Mouse (Mus musculus) kidney, postnatal 0 days (tissue): ENCODE results near the gene Ahdc1. TPM values are rescaled to one million over a fixed set of nuclear protein-coding genes. Genes with fewer than 3 reads are reported as not detected.

Experiments
- ATAC-seq: fragments of 200-750 bp; cut with Nextera tagmentation; replicated peaks from 2 replicates; pipeline ENCODE4 v1.8.0; 2017; ENCODE audit warnings: low read depth, moderate number of reproducible peaks, moderate TSS enrichment, moderate library complexity; ENCODE audit not compliant: low FRiP score
- DNase-seq: peaks from one replicate; pipeline ENCODE4 v3.0.0-alpha.2; 2016; ENCODE audit warnings: low spot score
- H3K27ac ChIP-seq: fragments of 300-500 bp; sonication (generic); 2 replicates; pipeline ENCODE4 v1.5.1; 2014; ENCODE audit warnings: mild to moderate bottlenecking
- H3K27me3 ChIP-seq: fragments of 300-500 bp; sonication (generic); 2 replicates; pipeline ENCODE4 v1.6.1; 2014; ENCODE audit warnings: low read length, mixed read lengths; ENCODE audit not compliant: insufficient read depth
- H3K36me3 ChIP-seq: fragments of 300-500 bp; sonication (generic); 2 replicates; pipeline ENCODE4 v1.6.1; 2014; ENCODE audit warnings: low read length, mixed read lengths; ENCODE audit not compliant: insufficient read depth
- H3K4me1 ChIP-seq: fragments of 300-500 bp; sonication (generic); replicated peaks from 2 replicates; pipeline ENCODE4 v1.6.1; 2014; ENCODE audit warnings: antibody characterized with exemption, low read length, mixed read lengths; ENCODE audit not compliant: insufficient read depth
- H3K4me2 ChIP-seq: fragments of 300-500 bp; sonication (generic); 2 replicates; pipeline ENCODE4 v1.6.1; 2014; ENCODE audit warnings: mild to moderate bottlenecking, low read length, moderate library complexity, mixed read lengths
- H3K4me3 ChIP-seq: fragments of 300-500 bp; sonication (generic); replicated peaks from 2 replicates; pipeline ENCODE4 v1.5.1; 2014; ENCODE audit warnings: low read depth, low read length
- H3K9ac ChIP-seq: fragments of 300-500 bp; sonication (generic); 2 replicates; pipeline ENCODE4 v1.6.1; 2014; ENCODE audit warnings: low read depth, low read length
- H3K9me3 ChIP-seq: fragments of 300-500 bp; sonication (generic); replicated peaks from 2 replicates; pipeline ENCODE4 v1.6.1; 2016; ENCODE audit warnings: low read length, inconsistent platforms, mixed read lengths
- CTCF ChIP-seq: IDR thresholded peaks from 2 replicates; pipeline ENCODE4 v1.5.1; 2016; ENCODE audit warnings: antibody characterized with exemption, low read depth, mild to moderate bottlenecking, moderate library complexity
- WGBS: fragments of 180-500 bp; shearing (Covaris S2); extraction: QIAGEN DNeasy Blood & Tissue Kit; methylation state at CpG from one replicate; pipeline ENCODE4 v1.1.7; 2014; 5-methylcytosine and 5-hydroxymethylcytosine counted together
- polyA plus RNA-seq: library from polyadenylated mRNA; unstranded; fragments of >200 nt; fragmentation: Nextera tagmentation; extraction: Ambion mirVana; gene quantifications from 2 replicates; pipeline ENCODE4 v1.2.1, GENCODE M21; 2015

Gene Ahdc1
- polyA plus RNA-seq, 1 experiment from 2014 or later, result 6.4 TPM

DNA sequence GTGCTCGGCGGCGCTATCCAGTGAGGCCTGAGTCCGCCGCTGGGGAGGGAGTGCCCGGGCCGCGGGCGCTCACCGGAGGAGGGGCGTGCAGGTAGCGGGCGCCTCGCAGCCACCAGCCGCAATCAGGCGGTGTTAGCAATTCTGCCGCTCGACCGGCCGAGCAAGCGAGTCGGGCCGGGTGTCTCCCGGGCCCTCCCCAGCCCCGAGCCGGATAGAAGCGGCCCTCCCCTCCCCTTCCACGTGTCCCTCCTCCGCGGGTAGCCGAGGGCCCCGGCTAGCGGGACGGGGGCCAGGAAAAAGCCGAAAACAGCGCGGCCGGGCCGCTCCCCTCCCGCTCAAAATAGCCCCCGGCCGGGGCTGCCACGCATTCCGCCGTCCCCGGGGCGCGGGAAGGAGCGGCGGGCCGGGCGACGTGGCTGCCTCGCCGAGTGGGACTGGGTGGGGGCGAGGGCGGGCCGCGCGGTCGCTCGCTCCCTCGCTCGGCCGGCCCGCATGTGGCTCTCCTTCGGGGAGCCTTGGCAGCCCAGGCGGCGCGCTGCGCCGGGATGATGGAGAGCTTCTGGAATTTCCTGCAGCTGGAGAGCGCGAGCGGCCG, 27.6 kb downstream of the Ahdc1 start:
- H3K27me3 ChIP-seq, result no peaks in the 10 kb centered on the region
- H3K4me2 ChIP-seq, result peak overlapping the region; percentile 100
- H3K27ac ChIP-seq, result peak overlapping the region; percentile 90
- H3K9ac ChIP-seq, result peak overlapping the region; percentile 86
- TF ChIP-seq CTCF, result 0 out of 2 replicates have a peak, but pooled peaks have one; percentile 6
- DNase-seq, result peak; percentile 86
- H3K36me3 ChIP-seq, result no peaks in the 10 kb centered on the region
- no peaks in the 10 kb centered on the region for H3K9me3 ChIP-seq
- H3K4me3 ChIP-seq, result peak overlapping the region; percentile 63
- peaks cover 50% of the 10 kb centered on the region for H3K4me1 ChIP-seq
- WGBS, result under 1% methylated on average over 59 of the region's 76 CpGs
- peak; percentile 40 for ATAC-seq

DNA sequence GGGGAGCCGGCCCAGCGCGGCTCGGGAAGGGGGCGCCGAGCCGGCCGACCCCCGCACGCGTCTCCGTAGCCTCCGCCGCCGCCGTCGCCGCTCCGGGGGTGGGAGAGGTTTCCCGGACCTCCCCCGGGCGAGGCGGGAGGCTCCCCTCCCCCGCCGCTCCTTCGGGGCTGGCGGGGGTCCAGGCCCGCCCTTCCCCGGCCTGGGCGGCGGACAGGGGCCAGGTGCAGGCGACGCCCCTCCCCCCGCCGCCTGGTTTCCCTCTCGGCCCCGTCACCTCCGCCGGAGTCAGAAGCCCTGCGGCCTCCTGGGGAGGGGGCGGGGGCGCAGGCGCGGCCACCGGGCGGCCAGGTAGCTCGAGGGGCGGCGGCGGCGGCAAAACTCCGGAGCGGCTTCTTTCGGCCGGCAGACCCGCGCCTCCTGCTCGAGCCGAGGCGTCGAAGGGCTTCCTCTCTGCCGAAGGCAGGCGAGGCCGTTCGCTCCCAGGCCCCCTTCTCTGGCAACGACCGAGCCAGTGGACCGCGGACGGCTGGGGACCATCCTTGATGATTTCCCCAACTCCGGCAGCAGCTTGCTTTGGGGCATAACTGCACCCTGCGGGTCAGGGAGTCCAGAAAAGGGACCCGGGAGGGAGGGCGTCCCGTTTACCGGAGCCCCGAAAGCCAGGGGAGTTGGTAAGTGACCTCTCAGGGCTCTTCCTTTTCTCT, 28.2 kb downstream of the Ahdc1 start:
- no peaks in the 10 kb centered on the region for H3K9me3 ChIP-seq
- DNase-seq (no peak), ATAC-seq (no peak)
- under 1% methylated on average over 40 of the region's 77 CpGs for WGBS
- peak overlapping the region; percentile 63 for H3K4me3 ChIP-seq
- H3K36me3 ChIP-seq, result no peaks in the 10 kb centered on the region
- no peaks in the 10 kb centered on the region for H3K27me3 ChIP-seq
- no peak for TF ChIP-seq CTCF
- H3K27ac ChIP-seq, result peak overlapping the region; percentile 90
- H3K4me2 ChIP-seq, result peak overlapping the region; percentile 100
- peak overlapping the region; percentile 86 for H3K9ac ChIP-seq
- H3K4me1 ChIP-seq, result peaks cover 57% of the 10 kb centered on the region

DNA sequence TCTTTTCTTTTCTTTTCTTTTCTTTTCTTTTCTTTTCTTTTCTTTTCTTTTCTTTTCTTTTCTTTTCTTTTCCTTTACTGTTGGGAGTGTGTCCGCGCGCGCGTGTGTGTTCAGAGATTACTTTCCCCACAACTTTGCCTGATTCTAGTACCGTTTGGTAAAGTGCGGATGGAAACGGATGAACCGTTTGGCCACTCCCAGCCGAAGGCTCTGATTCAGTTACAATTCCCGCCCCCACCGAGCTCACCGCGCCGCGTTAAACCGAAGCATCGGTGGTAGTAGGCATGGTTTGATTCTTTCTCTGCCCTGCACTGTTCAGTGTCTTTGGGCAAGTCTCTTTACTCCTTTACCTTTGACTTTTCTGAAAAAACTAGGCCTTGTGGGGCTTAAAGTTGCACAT, 28.8 kb downstream of the Ahdc1 start:
- Histone ChIP-seq H3K9me3 (no peaks in the 10 kb centered on the region), H3K36me3 (no peaks in the 10 kb centered on the region), H3K4me1 (peaks cover 62% of the 10 kb centered on the region), H3K4me3 (peak overlapping the region; percentile 63), H3K9ac (peak overlapping the region; percentile 86), H3K27ac (peak overlapping the region; percentile 90), H3K27me3 (no peaks in the 10 kb centered on the region), H3K4me2 (peak overlapping the region; percentile 100)
- 8% methylated on average over 18 of the region's 18 CpGs for WGBS
- TF ChIP-seq CTCF, result no peak
- ATAC-seq (no peak), DNase-seq (no peak)

DNA sequence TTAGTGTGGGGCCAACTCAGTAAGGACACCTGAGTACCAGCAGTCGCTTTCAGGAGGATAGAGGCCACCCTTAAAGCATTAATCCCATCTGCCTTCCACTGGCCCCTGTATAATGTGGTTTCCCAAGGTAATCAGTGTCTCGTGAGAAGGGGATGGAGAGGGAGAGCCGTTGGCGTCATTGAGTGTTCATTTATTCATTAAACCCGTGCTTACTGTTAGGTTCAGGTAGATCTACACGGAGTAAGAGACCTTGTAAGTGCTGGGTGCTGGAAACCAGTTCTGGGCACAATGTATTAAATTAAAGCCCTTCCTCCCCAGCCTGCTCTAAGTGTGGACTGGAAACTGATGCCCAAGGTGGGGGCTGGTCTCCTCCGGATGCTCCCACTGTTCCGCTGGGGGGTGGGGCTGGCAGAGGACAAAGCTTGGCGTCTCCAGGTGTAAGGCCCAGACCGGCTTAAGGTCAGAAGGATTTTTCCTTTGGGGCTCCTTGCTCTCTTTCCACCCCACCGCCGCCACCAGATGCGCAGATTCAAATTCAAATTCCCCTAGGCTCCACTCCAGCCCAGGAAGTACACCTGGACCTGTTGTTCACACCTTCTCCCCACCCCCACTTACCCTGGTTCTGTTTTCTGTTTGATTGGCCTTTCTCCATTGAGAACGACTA, 29.3 kb downstream of the Ahdc1 start:
- 0 out of 2 replicates have a peak, but pooled peaks have one; percentile 2 for ATAC-seq
- H3K9me3 ChIP-seq, result no peaks in the 10 kb centered on the region
- WGBS, result 32% methylated on average over 14 of the region's 14 CpGs
- DNase-seq, result no peak
- H3K4me2 ChIP-seq, result peak overlapping the region; percentile 100
- peak overlapping the region; percentile 6; the same call in 1 of the 2 replicates for H3K4me3 ChIP-seq
- peaks cover 67% of the 10 kb centered on the region for H3K4me1 ChIP-seq
- H3K9ac ChIP-seq, result peak overlapping the region; percentile 86; the same call in 1 of the 2 replicates
- H3K27ac ChIP-seq, result peak overlapping the region; percentile 90; the same call in 1 of the 2 replicates
- no peaks in the 10 kb centered on the region for H3K27me3 ChIP-seq
- H3K36me3 ChIP-seq, result no peaks in the 10 kb centered on the region
- no peak for TF ChIP-seq CTCF

DNA sequence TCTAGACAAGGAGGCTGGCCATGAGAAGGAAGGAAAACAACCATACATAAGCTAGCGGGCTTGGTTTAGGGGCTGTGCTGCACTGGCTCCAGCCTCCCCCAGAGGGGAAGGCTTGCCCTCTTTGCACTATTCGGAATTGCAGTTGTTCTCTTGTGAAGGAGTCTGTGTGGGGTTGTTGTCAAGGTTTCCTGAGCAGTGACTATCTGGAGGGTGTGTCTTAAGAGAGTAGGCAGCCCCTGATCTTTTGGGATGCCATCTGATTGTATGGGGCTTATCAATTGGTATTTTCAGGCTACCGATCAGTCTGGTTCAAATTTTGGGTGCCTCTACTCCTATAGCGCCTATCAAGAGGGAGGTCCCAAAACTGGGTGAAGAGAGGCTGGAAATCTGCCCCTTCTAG, 31.2 kb downstream of the Ahdc1 start:
- DNase-seq, result no peak
- 26% methylated on average over 4 of the region's 4 CpGs for WGBS
- Histone ChIP-seq H3K9me3 (no peaks in the 10 kb centered on the region), H3K4me2 (peak overlapping the region; percentile 48), H3K36me3 (no peaks in the 10 kb centered on the region), H3K9ac (no peak overlapping the region), H3K27ac (peak overlapping the region; percentile 92), H3K4me3 (no peak overlapping the region), H3K4me1 (peaks cover 84% of the 10 kb centered on the region), H3K27me3 (no peaks in the 10 kb centered on the region)
- no peak for TF ChIP-seq CTCF
- ATAC-seq, result no peak
